Comparison of ENCODE assay signal across 8 mouse cellular contexts in genomic region chr4:70534891-70535269, GRCm38 (mm10). TPM values are rescaled to one million over a fixed set of nuclear protein-coding genes. Genes with fewer than 3 reads are reported as not detected.
DNase-seq lines count a peak whose midpoint lies in the region; ATAC-seq and TF ChIP-seq lines count a peak whose summit lies in the region.

TSS of gene Megf9 (minus strand) at chr4:70534995.

- H3K27me3 ChIP-seq in Patski = no peaks in the 10 kb centered on the region
- H3K27me3 ChIP-seq in hindbrain, embryonic 11.5 days (ENCODE audit: control insufficient read depth, insufficient read depth, low read length) = no peaks in the 10 kb centered on the region
- no peaks in the 10 kb centered on the region for H3K27me3 ChIP-seq in lung, embryonic 16.5 days (ENCODE audit: control insufficient read depth, insufficient read depth, low read depth, low read length)
- H3K27me3 ChIP-seq in thymus, adult 2 months (ENCODE audit: control insufficient read depth, insufficient read depth, low read length) = no peaks in the 10 kb centered on the region

- H3K4me2 ChIP-seq in hindbrain, embryonic 11.5 days (replicated peaks; ENCODE audit: low read depth, low read length) = peak within 1 kb of the TSS; percentile 75
- peak within 1 kb of the TSS; percentile 91 for H3K4me2 ChIP-seq in lung, embryonic 16.5 days (ENCODE audit: low read depth, low read length)

- WGBS in hindbrain, embryonic 11.5 days = under 1% methylated on average over 42 of the region's 46 CpGs
- WGBS in lung, embryonic 16.5 days = 0% methylated on average over 45 of the region's 46 CpGs
- under 1% methylated on average over 46 of the region's 46 CpGs for WGBS in thymus, adult 2 months

- H3K36me3 ChIP-seq in hindbrain, embryonic 11.5 days (ENCODE audit: control insufficient read depth, insufficient read depth, low read length) = no peaks in the 10 kb centered on the region
- H3K36me3 ChIP-seq in lung, embryonic 16.5 days (ENCODE audit: control insufficient read depth, insufficient read depth, low read length) = no peaks in the 10 kb centered on the region
- H3K36me3 ChIP-seq in thymus, adult 2 months (ENCODE audit: control insufficient read depth, insufficient read depth, low read length) = no peaks in the 10 kb centered on the region

- CTCF ChIA-PET in Patski (lab: Charles Lee) = no interaction called here

- TF ChIP-seq POLR2A in thymus, adult 2 months (IDR thresholded peaks at IDR 0.05; ENCODE audit: control insufficient read depth, extremely low read depth, insufficient read depth, low read length, poor library complexity) = peak; percentile 93

- in situ Hi-C loops in Patski (cut with MboI; ENCODE audit: low pct_unique_long_range_greater_than_20kb) = no loop called here

- peak; percentile 97 for ATAC-seq in Patski
- ATAC-seq in hindbrain, embryonic 11.5 days (ENCODE audit: low FRiP score) = peak; percentile 97
- ATAC-seq in lung, embryonic 16.5 days (ENCODE audit: low read depth) = peak; percentile 99

- peak within 1 kb of the TSS; percentile 98 for H3K9ac ChIP-seq in hindbrain, embryonic 11.5 days (ENCODE audit: low read depth, low read length)
- peak within 1 kb of the TSS; percentile 96 for H3K9ac ChIP-seq in lung, embryonic 16.5 days (ENCODE audit: low read length)

- peak within 1 kb of the TSS; percentile 100 for H3K27ac ChIP-seq in hindbrain, embryonic 11.5 days (ENCODE audit: low read depth, low read length)
- peak within 1 kb of the TSS; percentile 97 for H3K27ac ChIP-seq in lung, embryonic 16.5 days (ENCODE audit: low read length)
- 0 out of 2 replicates have a peak within 1 kb of the TSS, but pooled peaks have one; percentile 6 for H3K27ac ChIP-seq in thymus, adult 2 months (ENCODE audit: control insufficient read depth, insufficient read depth, low read length)

- peak within 1 kb of the TSS; percentile 90 for H3K4me3 ChIP-seq in hindbrain, embryonic 11.5 days (ENCODE audit: low read depth, low read length)
- H3K4me3 ChIP-seq in lung, embryonic 16.5 days (ENCODE audit: low read length) = peak within 1 kb of the TSS; percentile 91
- H3K4me3 ChIP-seq in thymus, adult 2 months (ENCODE audit: control insufficient read depth, insufficient read depth, low read length) = peak within 1 kb of the TSS; percentile 65

- POLR2A ChIA-PET in Patski (lab: Charles Lee) = interaction anchor here (1.0 kb wide), 1 partner anchor 44 kb away, joined by 3 read pairs; no protein-coding TSS in a partner anchor

- H3K9me3 ChIP-seq in hindbrain, embryonic 11.5 days (ENCODE audit: control insufficient read depth, low read length) = no peaks in the 10 kb centered on the region
- no peaks in the 10 kb centered on the region for H3K9me3 ChIP-seq in lung, embryonic 16.5 days (ENCODE audit: control insufficient read depth, low read length)

- DNase-seq in Patski (ENCODE audit: low read depth, low spot score) = peak; percentile 83
- DNase-seq in cerebellum, postnatal 10 days = peak; percentile 98 to 99
- peak; percentile 97 to 99 for DNase-seq in frontal cortex, postnatal 10 days (ENCODE audit: low spot score in 2 of 2)
- peak; percentile 97 for DNase-seq in hindbrain, embryonic 11.5 days (ENCODE audit: low spot score)
- peak; percentile 99 for DNase-seq in layer of hippocampus, adult 9-11 months
- peak; percentile 98 for DNase-seq in ovary, adult 18-20 months (ENCODE audit: low spot score)
- peak; percentile 98 for DNase-seq in thymus, adult 2 months

- TF ChIP-seq CTCF in Patski (IDR thresholded peaks at IDR 0.05) = no peak
- TF ChIP-seq CTCF in thymus, adult 2 months (IDR thresholded peaks at IDR 0.05; ENCODE audit: borderline replicate concordance, control insufficient read depth, extremely low read depth, insufficient read depth, low read length, poor library complexity) = no peak

- H3K4me1 ChIP-seq in hindbrain, embryonic 11.5 days (replicated peaks; ENCODE audit: control insufficient read depth, insufficient read depth, low read length) = peaks cover 6% of the 10 kb centered on the region
- peaks cover 16% of the 10 kb centered on the region for H3K4me1 ChIP-seq in lung, embryonic 16.5 days (replicated peaks; ENCODE audit: control insufficient read depth, insufficient read depth, low read length)
- peaks cover 12% of the 10 kb centered on the region for H3K4me1 ChIP-seq in thymus, adult 2 months (replicated peaks; ENCODE audit: control insufficient read depth, insufficient read depth, low read length)

RNA-seq across cellular contexts. Expression of gene Megf9, which starts in this region (rescaled TPM):
- 7.0 TPM for polyA plus RNA-seq in Patski (2021)
- polyA plus RNA-seq in hindbrain, embryonic 11.5 days (2014; fragmentation: Nextera tagmentation; extraction: Ambion mirVana) = 27.8 and 29.2 TPM in 2 replicates
- 6.5 and 7.1 TPM in 2 replicates for polyA plus RNA-seq in lung, embryonic 16.5 days (2015; fragmentation: Nextera tagmentation; extraction: Ambion mirVana)
- polyA plus RNA-seq in thymus, adult 2 months (2012; rRNA removed) = 18.4 and 26.5 TPM in 2 replicates

Comparison
In these comparisons a context has a peak if more than half of its experiments do, and no peak if none do; other contexts are left out.
1. Peak in every context shown above with its lines: DNase-seq, ATAC-seq, H3K4me3 ChIP-seq and H3K27ac ChIP-seq.
2. H3K27ac ChIP-seq: peak in every context shown above with its lines; median percentile 100 in hindbrain, embryonic 11.5 days; 97 in lung, embryonic 16.5 days; 6 in thymus, adult 2 months.